Mouse (Mus musculus): Measurements from ENCODE around the gene Bglap3.

Bglap3 gene

DNA sequence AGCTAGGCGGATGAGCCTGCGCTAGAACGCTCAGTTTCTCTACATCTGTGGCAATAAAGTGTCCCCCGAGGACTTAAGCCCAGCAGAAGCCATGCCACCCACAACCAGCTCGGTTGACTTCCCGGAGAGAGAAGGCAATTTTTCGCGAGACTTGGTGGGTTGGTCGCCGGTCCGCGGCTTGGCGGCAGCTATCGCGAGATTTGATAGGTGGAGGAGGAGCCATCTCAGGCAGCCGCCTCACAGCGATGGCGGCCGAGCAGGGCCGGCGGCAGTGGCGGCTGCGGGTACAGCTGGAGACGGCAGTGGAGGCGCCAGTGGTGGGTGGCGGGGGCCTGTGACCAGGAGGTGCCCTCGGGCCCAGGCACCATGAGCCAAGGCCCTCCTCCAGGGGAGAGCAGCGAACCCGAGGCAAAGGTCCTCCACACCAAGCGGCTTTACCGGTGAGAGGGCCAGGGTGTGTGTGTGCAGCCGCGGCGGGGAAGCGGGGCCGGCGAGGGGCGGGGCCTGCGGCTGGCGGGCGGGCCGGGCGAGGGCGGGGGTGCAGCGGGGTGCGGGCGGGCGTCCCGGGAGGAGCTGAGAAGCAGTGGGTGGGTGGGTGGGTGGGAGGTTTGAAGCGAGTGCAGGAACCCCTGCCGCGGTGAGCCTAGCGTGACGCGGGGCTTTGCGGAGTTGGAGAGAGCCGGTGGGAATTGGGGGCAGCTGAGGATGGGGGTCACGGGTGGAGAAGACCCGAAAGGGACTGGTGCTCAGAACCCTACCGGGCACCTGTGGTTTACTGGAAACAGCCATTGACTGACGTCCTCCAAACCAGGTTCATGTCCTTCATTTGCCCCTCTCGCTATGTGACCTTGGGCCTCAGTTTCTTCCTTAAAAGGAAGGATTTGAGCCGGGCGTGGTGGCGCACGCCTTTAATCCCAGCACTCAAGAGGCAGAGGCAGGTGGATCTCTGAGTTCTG is 36.2 kb downstream of the Bglap3 start, which contains the start of the genes Tmem79 and Smg5:
Gene Tmem79 (minus strand): TSS at position 91 of the 956 bp plus-strand sequence.
Gene Smg5 (plus strand): TSS at position 203 of the 956 bp plus-strand sequence.
- in situ Hi-C loops (cut with MboI, MseI): no loop called here

DNA sequence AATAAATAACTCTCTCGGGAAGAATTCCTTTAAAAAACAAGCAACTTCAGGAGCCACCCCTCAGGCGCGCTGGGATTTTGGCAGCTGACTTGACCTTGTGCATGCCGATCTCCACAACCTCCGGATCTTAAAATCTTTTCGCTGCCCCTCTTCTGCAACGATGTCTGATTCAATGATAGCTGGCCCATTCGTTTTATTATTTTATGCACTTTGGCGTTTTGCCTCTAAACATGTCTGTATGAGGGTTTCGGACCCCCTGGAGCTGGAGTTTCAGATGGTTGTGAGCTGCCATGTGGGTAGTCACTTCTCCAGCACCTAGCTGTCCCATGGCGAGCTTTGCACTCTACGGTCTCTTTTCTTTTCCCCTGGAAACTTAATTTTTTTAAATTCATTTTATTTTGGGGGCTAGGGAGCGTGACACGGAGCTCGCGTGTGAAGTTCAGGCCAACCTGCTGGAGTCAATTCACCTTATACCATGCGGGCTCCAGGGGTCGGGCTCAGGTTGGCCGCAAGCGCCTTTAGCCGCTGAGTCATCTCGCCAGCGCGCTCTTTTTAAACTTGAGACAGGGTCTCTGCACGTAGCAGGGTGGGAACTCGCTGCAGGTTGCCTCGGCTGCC is 37.0 kb downstream of the Bglap3 start:
- in situ Hi-C loops (cut with MboI, MseI): no loop called here

DNA sequence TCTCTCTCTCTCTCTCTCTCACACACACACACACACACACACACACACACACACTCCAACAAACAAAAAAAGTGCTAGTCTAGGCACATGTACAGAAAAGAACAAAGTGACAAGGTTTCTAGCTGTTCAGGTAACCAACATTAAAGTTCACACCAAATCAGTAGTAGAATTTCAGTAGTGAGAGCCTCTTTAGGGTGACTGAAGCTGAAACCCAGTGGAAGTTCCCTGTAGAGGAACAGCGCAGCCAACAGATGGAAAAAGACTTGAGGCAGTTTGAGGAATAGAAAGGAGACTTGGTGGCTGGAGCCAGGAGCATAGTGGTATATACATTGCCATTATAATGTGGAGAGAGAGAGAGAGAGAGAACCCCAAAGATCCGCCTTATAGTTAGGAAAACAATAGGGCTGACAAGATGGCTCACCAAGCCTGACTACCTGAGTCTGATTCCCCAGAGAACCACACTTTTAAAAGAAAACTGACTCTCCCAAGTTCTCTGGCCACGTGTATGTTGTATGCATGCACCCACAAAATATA is 37.6 kb downstream of the Bglap3 start:
- in situ Hi-C loops (cut with MboI, MseI): no loop called here

DNA sequence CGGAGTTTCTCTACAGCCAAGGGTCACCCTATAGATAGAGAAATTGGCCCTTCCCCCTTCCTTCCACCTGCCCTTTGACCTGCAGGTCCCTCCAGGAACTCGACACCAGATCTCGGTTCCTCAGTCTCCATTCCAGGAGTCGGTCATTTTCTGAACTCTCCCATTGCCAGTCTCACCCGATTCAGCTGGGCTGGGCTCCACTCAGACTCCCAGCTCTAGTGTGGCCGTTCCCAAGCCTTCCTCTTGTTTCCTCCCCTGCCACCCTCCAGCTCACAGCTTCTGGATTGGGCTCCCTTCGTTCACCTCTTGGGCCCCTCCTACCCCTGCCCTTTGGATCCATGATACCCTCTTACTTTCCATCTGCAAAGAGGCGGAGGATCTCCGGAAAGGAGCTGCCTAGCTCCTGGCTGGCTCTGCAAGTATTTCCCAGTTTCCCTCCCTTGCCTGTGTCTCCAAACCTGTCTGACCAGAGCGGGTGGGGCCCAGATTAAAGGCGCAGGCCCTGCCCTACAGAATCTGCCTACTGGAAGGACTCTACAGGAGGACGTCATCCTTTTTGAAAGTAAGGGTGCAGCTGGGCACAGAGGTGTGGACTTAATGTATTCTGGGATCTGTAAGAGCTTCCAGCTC is 38.4 kb downstream of the Bglap3 start:
- in situ Hi-C loops (cut with MboI, MseI): no loop called here

DNA sequence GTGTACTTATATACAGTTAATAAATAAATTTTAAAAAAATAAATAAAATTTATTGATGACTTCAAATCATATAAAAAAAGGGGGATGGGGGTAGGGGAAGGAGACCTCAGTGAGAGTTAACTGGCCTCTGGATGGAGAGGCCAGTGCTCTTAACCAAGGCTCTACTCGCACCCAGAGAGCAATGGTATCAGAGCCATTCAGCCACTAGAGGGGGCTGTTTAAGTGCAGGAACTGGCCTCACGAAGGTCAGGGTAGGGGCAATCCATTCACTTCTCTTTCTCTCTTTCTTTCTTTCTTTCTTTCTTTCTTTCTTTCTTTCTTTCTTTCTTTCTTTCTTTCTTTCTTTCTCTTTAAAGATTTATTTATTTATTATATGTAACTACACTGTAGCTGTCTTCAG is 41.3 kb downstream of the Bglap3 start:
- in situ Hi-C loops (cut with MboI, MseI): no loop called here

DNA sequence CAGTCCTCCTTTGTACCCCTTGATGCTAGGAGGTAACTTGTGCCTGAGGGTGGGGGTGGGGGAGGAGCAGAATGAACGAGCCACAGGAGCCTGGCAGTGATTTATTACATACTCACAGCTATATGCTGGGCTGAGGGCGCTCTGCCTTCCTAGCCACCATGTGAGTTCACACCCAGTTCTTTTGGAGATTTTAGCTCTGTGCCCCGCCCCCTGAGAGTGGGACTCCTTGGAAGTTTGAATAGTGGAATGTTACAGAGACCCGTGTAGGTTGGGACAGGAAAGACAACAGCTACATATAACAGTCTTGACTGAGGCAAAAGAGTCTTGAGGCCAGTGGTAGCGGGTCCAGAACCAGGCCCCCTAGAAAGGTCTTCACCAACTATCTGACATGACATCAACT is 43.6 kb downstream of the Bglap3 start:
- in situ Hi-C loops (cut with MboI, MseI): no loop called here

DNA sequence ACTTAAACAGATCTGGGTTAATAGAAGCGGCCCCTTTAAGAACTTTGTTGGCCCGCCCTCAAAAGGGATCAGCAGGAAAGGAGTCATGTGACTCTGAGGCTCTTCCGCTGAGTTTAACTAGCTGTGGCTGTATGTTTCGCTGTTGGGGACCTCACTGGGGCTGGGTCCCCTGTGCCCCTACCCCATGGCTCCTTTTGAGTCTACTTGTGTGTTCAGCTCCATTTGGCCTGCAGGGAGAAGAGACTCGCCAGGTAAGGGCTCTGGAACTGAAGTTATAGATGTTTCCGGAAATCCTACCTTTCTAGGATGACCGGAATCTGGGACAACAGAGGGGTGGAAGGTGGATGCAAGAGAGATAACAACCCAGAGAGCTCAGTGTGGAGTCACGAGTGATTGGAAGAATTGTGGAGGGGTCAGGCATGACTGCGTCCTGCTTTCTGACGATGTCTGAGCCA is 47.6 kb downstream of the Bglap3 start, which contains the start of gene Glmp:
Gene Glmp (plus strand): TSS at position 73 of the 455 bp plus-strand sequence.
- in situ Hi-C loops (cut with MboI, MseI): no loop called here
